Mouse (Mus musculus): ENCODE results near the gene E330014E10Rik.
"Not testable (repeated sequence)": the region's sequence is repeated elsewhere in the genome, so short reads cannot be mapped to it uniquely, and the experiment has no call there.

DNA sequence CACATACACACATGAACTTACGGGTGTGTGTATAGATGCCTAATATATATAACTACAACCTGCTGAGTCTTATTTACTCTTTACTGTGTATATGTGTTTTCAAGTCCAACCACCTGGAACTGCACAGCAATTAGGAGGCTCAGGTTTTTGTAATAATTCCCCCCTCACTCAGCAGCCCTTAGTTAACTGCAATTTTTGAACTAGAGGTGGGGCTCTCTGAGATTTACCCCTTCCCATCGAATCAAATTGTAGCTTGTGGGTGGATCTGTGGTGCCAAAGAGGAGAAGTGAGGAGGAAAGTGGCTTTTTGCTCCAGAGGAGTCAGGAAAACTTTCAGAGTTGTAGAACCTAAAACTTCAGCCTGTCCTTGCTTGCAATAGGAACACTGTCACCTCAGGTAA is at the start of gene E330014E10Rik:
- TF ChIP-seq CTCF, EP300 (IDR thresholded peaks at IDR 0.05; ENCODE audit: low read depth): not testable (repeated sequence)

Data from heart, postnatal 0 days (tissue).